Mouse (Mus musculus): ENCODE results near the gene Gm28374.
A peak's percentile ranks its signal among the peaks of the same experiment; 100 is the strongest.

Gene Gm28374

DNA sequence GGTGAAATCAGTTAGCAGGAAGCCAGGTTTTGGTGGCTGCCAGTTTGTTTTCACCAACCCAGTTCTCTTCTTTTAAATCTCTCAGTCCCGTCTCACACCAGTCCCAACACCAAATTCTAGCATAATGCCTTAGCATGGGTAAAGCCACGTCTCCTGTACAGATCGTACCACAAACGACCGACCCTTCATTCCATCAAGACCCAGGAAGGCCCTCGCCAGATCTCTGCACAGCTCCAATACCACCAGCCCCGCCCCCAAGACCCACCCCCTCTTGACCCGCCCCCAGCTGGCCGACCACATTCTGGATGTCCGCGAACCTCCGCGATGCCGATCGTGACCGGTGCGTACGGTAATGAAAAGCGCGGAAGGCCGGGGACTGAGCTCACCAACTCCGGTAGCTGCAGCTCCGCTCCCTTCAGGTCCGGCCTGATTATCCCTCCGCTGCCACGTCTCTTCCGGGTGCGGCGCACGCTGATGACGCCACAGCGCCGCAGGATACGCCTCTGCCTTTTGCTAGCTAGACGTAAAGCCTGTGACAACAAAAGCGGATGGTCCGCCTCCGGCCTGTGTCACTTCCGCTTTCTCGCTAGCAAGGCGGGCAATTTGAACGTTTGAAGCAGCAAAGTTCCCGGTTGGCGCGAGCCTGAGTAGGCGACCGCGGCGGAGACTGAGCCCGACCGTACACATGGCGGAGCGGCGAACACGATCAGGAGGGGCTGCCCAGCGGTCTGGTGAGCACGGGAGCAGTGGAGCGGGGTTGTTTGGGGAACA is 2.6 kb upstream of the Gm28374 start, which contains the start of the genes Zfpl1 and Cdca5:
Zfpl1 (minus strand) TSS at position 479 of the 771 bp plus-strand sequence.
Cdca5 (plus strand) TSS at position 506 of the 771 bp plus-strand sequence.
- DNase-seq: peak; percentile 92 to 94

DNA sequence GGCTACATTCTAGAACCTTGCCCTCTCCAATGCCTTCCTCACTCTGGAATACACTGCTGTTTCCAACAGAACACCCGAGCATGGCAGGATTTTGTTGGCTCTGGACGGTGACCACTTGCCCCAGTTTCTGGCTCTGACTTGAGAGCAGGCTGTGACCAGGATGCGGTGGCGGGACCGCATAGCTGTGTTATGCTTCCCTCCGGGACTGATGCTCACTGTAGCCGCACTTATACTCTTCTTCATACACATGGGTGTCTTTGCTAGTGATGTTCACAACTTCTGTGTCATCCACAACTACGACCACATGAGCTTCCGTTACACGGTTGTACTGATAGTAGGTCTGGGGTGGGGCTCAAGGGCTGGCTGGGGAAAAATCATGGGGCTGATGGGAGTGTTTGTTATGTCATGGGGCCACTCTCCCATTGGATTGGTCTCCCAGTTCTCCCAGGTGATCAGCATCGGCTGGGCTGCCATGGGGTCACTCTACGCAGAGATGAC is 2.0 kb downstream of the Gm28374 start, which contains the start of gene Tmem262:
Tmem262 (plus strand) TSS at position 51 of the 498 bp plus-strand sequence.
- DNase-seq: no peak

DNA sequence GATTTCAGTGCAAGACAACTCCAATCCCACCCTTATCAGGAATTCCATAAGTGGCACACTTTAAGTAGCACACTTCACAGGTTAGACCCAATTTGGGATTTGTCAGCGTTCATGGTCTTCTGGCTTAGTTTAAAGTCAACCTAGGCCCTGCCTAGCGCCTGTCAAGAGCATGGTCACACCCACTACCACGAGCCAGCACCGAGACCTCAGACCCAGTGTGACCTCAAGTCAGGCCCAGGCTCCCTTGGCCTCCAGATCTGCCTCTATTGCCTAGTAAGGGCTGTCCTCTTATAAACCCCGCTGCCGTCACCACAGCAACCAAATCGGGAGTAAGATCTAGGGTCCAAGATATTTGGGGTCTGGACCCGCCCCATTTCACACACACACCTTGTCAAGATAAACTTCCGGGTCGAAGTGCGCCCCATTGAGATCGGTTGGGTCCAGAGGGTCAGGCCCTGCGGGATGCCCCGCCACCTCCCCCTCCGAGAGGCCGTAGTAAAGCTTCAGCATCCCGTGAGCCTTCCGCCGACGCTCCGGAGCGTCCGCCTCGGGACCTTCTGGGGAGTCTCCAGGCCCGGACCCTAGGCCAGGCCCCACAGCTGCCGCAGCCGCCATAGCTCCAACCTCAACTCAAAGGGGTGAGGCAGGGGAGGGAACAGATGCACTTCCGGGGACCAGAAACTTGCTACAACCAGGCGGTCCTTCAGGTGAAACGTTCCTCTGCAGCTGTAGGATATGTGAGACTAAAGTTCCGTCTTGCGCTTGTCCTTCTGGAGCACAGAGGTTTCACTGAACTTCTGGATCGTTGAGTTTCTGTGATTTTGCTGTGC is 5.3 kb downstream of the Gm28374 start, which contains the start of gene Vps51:
Vps51 (minus strand) TSS at position 668 of the 830 bp plus-strand sequence.
- DNase-seq: peak; percentile 66 to 81

DNA sequence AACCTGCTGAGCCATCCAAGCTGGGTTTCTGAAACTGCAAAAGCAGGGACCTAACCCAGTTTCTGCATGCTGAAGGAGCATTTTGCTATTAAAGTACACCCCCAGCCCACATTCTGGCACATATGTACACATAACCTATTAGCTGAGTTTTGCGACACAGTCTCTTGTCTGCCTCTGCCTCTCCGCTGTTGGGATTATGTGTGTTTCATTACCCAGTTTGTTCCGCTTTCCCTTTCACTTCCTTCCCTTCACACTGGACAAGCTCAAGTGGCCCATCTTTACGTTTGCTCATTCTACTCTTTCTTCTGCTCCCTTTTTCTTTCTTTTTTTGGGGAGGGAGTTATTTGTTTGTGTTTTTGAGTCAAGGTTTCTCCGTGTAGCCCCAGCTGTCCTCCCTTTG is 8.2 kb downstream of the Gm28374 start:
- no peak for DNase-seq

DNA sequence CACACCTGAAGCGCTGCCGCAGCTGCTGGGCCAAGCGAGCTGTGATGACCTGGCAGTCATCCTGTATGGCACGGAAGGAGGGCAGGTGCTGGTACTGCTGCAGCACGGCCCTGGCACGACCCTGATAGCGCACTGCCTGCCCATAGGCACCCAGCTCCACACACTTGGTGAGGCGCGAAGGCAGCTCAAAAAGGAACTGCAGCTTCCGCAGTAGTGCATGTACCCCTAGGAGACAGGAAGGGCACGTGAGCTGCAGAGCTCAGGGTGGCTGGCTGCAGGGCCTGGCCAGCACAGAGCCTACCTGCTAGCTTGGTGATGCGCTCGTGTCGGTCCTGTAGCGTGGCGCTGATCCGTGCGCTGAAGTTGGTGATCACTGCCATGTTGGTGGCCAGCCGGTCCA is 10.8 kb downstream of the Gm28374 start:
- DNase-seq: no peak

DNA sequence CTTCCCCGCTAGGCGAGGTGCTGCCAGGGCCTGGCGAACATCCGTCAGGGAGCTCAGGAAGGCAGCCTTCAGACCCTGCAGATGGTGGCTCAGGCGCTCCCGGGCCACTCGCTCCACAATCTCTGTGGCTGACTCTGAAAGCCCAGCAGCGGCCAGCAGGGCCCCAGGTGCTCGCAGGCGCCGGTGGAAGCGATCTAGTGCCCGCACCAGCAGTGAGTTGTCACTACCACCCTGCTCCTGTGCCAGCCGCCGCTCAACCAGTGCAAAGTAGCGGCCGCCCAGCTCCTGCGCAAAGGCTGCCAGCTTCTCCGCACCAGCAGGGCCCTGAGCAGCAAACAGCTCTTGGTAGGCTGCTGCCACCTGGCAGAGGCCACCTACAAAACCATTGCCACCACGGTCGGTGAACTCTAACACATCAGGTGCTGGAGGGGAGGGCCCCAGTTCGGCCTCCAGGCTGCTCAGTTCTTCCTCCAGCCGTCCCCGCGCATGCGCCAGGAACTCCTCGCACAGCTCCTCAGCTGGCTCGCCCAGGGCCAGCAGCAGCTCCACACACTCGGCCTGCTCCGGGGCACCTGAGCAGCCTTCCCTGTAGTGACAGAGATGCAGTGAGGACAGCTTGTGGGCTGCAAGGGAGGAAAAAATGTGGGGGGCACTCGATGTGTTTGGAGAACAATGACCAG is 11.3 kb downstream of the Gm28374 start:
- DNase-seq: no peak

DNA sequence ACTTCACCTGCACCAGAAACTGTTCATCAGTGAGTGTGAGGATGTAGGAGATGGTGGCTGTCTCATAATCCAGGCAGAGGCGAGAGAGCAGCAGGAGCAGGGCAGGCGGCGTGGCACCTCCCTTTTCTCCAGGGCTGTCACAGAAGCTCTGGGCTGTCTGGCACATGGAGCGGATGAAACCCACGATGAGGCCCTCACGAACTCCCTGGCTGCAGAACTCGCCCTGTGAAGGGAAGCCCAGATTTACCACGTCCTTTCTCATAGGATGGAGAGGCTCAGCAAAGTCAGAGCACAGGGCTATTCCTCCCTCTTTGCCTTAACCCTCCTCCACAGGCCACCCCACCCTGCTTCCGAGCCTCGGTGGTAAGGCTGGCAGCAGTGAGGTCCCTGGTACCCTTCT is 12.2 kb downstream of the Gm28374 start:
- no peak for DNase-seq

DNA sequence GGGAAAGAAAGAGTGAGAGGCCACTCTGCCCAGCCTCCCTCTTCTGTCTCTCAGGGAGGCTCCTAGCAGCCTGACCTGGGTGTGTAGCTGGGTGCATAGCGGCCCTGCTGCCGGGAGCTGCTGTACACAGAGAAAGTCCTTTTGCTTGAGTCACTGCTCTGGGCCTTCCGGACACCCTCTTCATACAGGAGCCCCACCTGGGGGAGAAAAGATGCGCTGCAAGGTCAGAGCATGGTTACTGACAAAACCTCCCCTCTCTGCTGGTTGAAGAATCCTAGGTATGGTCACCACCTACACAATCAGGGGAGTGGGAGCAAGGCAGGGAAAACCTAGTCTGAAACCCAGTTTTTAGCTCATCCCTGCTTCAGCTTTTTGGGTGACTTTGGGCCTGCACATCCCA is 13.1 kb downstream of the Gm28374 start:
- no peak for DNase-seq

DNA sequence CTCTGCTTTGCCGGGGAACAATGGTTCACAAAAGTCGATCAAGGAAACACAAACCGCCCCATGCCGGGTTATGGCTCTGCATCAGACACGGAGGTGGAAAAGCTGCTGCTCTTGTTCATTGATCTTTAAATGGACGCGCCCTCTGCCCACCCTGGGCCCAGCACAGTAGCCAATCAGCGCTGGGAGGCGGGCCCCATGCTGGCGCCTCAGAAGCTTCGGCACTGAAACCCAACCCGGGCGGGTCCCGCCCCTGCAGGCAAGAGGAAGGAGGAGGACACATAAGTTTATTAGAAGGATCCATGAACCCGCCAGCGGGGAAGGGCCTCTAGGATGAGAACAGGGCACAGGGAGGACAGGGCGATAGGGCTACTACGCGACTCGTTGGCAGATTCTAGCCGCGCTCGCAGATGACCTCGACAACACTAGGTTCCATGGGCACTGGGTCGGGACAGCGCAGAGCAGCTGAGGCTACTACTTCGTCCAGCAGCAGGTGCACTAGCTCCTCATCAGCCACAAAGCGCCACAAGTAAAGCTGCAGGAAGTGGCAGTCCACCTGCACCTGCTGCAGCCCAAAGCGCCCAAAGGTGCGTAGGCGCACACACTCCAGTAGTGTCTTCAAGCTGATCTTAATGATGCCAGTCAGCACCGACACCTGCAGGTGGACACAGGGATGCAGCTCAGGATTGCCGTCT is 14.2 kb downstream of the Gm28374 start, which contains the start of gene Tm7sf2:
Tm7sf2 (minus strand) TSS at position 650 of the 692 bp plus-strand sequence.
- DNase-seq: peak; percentile 81 to 84

DNA sequence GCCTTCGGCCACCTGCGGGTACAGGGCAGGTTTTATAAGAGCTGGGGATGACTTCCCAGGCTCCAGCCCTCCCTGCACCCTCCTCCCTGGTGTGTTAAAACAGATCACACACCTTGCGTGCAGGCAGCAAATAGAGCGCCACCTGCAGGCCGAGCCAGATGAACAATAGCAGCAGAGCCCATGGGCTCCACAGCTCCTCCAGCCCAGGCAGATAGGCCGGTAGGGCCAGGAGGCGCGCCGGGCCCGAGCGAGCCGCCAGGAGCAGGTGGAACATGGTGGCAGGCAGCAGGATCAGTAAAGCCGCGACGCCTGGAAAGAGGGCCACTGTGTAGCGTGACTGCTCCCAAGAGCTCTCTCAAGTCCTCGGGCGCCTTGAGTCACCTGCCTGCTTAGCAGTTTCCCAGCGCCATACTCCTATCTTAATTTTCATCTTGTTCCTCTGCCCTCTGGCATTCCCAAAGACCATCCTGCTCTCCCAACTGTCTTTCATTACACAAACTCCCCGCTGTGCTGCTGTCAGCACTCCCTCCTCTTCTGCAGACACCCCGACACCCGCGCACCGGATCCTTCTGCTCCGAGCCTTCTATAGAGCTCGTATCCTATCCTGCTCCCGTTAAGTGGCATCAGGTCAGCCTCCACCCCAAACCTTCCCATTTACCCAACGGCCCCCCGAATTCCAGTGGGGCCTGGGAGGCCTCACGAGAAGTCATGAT is 14.9 kb downstream of the Gm28374 start:
- peak; percentile 69 to 82 for DNase-seq

DNA sequence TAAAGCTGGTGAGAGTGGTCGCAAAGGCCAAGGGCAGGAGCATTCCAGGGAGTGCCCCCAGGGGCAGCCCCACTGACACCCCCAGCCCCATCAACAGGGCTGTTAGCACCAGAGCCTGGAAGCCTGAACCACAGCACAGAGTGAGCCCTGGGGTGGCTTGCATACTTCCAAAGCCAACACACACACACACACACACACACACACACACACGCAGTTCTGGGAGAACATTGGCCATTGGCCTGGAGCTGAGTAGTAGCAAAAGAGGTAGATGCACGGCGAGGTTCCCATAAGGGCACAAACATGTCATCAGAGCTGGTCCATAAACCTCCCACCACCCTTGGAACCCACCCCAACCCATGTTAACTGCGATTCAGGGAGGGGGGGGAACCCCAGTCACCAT is 15.5 kb downstream of the Gm28374 start:
- no peak for DNase-seq

DNA sequence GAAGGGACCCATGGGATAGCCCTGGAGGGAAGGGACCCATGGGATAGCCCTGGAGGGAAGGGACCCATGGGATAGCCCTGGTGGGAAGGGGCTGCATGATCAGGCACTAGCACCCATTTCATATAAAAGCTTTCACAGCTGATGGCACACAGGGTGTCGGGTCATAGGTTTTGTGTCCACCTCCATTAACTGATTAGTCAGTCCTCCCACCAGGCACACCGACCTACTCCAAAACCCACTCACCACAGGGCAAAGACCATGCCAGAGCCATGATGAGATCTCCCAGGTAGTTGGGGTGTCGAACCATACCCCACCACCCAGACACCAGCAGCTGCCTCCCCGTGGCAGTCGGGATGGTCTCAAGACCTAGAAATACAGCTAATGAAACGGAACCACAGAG is 19.0 kb downstream of the Gm28374 start:
- no peak for DNase-seq

DNA sequence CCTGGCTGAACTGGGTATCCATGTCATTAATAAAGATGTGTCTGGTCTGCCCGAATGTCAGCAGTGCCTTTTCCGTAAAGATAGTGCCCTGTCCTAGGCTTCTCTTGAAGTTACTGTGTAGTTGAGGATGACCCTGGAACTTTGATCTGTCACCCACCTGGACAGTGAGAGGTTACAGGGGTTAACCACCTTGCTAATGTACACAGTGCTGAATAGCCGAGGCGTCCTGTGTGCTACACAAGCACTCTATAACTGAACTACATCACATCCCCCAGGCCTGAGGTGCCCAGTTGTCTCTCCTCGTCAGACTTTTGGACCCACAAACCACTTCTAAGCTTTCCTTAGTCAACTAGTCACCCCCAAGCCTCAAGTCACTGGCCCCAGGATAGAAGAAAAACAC is 19.6 kb downstream of the Gm28374 start:
- no peak for DNase-seq

DNA sequence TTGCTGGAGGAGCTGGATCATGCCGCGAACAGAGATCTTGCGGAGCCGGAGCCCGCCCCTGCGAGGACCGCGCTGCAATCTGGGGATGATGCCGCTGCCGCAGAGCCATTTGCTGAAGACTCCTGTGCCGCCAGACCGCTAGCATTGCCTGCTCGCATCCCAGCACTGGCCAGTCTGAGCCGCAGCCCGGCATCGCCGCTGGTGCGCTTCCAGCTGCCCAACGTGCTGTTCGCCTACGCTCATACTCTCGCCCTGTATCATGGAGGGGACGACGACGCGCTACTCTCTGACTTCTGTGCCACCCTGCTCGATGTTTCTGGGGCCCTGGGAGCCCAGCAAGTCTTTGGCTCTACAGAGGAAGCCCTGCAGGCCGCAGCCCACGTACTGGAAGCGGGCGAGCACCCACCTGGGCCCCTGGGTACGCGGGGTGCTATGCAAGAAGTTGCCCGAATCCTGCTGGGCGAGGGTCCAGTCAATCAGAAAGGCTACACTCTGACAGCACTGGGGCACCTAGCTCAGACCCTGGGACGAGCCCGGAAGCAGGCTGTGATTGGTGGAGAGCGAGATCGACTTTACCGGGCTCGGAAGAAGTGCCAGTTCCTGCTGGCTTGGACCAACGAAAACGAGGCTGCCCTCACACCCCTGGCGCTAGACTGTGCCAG is 20.3 kb downstream of the Gm28374 start:
- peak; percentile 54 to 55 for DNase-seq

DNA sequence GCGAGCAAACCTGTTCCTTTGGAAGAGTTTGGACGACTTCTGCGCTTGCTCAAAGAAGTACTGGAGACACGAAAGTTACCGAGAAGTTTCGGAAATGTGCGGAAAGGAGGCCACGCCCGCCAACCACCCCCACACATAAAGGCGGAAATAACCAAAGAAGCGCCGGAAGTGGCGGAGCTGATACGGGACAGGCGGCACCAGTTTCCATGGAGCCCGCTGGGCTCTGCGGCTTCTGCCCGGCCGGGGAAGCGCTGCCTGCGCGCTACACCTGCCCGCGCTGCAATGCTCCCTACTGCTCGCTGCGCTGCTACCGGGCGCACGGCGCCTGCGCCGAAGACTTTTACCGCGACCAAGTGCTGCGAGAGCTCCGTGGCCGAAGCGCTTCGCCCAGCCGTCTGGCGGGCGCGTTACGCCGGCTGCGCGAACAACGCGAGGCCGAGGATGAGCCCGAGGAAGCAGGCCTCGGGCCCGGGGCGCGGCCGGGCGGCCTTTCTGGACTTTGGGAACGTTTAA is 21.0 kb downstream of the Gm28374 start, which contains the start of gene Znhit2:
Znhit2 (plus strand) TSS at position 172 of the 513 bp plus-strand sequence.
- peak; percentile 87 to 91 for DNase-seq

DNA sequence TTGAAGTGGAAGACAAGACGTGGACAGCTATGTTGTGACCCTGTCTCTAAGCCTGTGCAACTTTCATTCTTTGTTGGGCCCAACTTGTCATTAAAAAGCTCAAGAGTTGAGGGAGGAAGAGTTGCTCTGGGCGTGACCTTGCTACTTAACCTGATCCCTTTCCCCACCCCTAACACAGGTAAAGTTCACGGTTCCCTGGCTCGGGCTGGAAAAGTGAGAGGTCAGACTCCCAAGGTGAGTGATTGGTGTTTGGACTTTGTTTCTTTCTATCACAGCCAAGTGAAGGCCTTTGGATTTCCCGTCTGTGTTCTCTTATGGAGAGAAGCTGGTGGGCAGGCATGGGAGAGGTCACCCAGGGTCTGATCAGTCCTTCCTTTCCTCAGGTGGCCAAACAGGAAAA is 23.1 kb downstream of the Gm28374 start:
- DNase-seq: no peak

DNA sequence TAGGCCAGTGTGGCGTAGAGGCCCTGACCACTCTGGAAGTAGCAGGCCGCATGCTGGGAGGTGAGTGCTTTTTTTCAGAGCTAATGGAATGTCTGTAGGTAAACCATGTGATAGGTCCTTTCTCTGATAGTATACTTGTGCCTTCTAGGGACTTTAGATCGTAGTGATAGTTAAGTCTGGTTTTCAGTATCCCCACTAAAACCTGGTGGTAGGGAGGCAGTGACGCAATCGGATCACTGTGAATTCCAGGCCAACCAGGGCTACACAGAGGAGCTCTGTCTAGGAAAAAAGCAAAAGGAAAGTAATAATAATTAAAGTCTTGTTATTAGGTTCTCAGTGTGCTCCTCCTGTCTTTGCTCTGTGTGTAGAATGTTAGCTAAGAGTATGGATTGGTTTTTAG is 23.5 kb downstream of the Gm28374 start:
- no peak for DNase-seq

DNA sequence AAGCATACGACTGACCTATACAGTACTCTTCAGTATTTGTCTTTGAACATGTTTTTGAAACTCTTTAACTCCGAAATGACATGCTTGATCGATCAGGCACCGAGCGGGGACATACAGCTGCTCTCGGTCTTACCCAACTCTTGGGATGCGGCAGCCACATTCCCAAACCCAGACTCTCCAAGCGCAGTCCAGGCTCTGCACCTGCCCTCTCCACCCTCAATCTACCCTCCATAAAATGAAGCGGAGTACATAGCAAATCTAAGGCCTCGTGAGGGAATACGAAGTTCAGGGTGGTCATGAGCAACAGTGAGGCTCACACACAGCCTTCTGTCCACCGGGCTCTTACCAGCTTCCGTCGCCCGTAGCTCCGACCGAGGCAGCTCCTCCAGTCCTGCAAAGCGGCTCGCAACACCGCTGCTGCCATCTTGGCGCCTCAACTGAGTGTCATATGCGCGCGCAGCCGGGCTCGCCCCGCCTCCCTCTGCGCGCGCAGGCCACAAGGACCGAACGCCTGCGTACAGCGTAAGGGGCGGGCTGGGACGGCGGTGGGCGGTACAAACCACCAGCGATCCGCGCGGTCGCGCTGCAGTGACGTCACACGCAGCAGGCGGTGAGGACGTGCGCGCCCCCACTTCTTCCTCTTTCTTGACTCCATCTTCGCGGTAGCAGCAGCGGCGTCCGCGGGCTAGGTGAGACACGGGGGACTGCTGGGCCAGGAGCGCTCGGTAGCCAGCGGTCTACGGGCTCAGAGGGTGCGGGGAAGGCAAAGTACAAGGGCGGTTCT is 24.6 kb downstream of the Gm28374 start, which contains the start of the genes Mrpl49 and Fau:
Mrpl49 (minus strand) TSS at position 473 of the 784 bp plus-strand sequence.
Fau (plus strand) TSS at position 532 of the 784 bp plus-strand sequence.
- peak; percentile 98 to 99 for DNase-seq

DNA sequence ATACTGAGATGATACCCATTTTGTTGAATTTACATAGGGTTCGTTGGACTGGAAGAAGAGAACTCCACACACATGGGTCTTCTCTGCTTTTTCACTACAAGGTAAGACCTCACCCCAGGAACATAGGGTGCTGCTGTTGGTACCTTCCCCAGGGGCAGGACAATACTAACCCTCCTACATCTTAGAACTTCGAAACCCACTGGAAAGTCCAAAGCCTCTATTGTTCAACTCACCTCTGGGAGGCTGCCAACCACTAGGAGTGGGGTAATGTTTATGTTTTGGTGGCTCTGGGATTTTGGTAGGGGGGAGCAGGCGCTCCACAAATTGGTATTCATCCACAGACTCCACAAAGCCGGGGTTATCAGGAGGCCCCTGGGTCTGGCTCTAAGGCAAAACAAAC is 25.4 kb downstream of the Gm28374 start:
- DNase-seq: no peak

Measured in spleen, adult 18-20 months (tissue).